Mouse (Mus musculus) E14TG2a.4 (cell line): ENCODE measurements around the gene Ntn1.

Experiments used
- H3K27me3 ChIP-seq: 2 replicates; pipeline ENCODE4 v1.6.1; 2014; ENCODE audit warnings: low read length, control low read depth; ENCODE audit not compliant: insufficient read depth
- H3K36me3 ChIP-seq: 2 replicates; pipeline ENCODE4 v1.6.1; 2014; ENCODE audit warnings: low read length, control low read depth; ENCODE audit not compliant: insufficient read depth
- H3K4me1 ChIP-seq: replicated peaks from 2 replicates; pipeline ENCODE4 v1.6.1; 2014; ENCODE audit warnings: low read depth, low read length, control low read depth
- H3K4me3 ChIP-seq: replicated peaks from 2 replicates; pipeline ENCODE4 v1.5.1; 2014; ENCODE audit warnings: mild to moderate bottlenecking, low read length
- H3K9me3 ChIP-seq: 2 replicates; pipeline ENCODE4 v1.6.1; 2014; ENCODE audit warnings: low read length, control low read depth
- CTCF ChIP-seq: conservative IDR thresholded peaks from 2 replicates; pipeline ENCODE4 v1.5.1; 2014; ENCODE audit warnings: low read length
- NANOG ChIP-seq: IDR thresholded peaks from 2 replicates; pipeline ENCODE4 v1.6.1; 2014; ENCODE audit warnings: borderline replicate concordance, low read length, mixed read lengths
- POU5F1 ChIP-seq: IDR thresholded peaks from 2 replicates; pipeline ENCODE4 v1.6.1; 2014; ENCODE audit warnings: low read length, borderline replicate concordance

Ntn1 gene

DNA sequence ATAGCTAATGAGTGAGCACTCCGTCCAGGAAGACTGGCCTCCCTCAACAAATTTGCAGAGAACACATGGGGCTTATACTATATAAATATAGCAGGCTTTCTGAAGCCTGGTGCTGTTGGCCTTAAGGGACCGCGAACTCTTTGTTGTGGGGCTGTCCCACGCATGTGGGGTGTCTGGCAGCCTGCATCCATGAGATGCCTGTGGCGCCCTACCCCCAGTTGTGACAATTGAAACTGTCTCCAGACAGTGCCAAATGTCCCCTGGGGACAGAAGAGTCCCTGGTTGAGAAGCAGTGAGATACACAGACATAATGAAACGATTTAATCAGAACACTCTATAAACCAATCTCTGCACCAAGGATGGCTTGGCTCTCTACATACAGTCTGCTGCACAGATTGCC is 150.5 kb downstream of the Ntn1 start:
- Histone ChIP-seq H3K9me3 (no peaks in the 10 kb centered on the region), H3K36me3 (peaks cover 78% of the 10 kb centered on the region), H3K4me3 (no peak overlapping the region), H3K4me1 (peaks cover 10% of the 10 kb centered on the region), H3K27me3 (no peaks in the 10 kb centered on the region)
- TF ChIP-seq NANOG (no peak), POU5F1 (no peak), CTCF (no peak)

- Histone ChIP-seq H3K4me1 (peaks cover 14% of the 10 kb centered on the region; the same call in 1 of the 2 replicates), H3K36me3 (peaks cover 74% of the 10 kb centered on the region), H3K27me3 (no peaks in the 10 kb centered on the region), H3K9me3 (no peaks in the 10 kb centered on the region), H3K4me3 (no peak overlapping the region)
- TF ChIP-seq CTCF = no peak
- no peak for TF ChIP-seq POU5F1
- no peak for TF ChIP-seq NANOG
These were observed 152.7 kb downstream of the Ntn1 start for GRCm38 (mm10) chr11:68247897-68248296.

DNA sequence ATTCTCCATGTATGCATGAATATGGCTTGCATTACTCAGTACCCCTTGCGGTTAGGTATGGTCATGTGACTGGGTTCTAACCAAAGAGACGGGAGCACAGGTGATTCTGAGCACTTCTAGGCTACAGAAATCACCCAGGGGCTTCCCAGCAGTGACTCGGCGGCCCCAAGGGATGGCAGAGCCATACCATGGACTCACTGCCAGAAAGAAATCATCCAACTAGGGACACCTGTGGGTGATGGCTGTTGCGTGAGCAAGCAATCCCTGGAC is 155.7 kb downstream of the Ntn1 start:
- no peaks in the 10 kb centered on the region for H3K9me3 ChIP-seq
- H3K4me1 ChIP-seq = peaks cover 21% of the 10 kb centered on the region
- no peaks in the 10 kb centered on the region for H3K27me3 ChIP-seq
- peaks cover 69% of the 10 kb centered on the region for H3K36me3 ChIP-seq
- TF ChIP-seq CTCF = no peak
- no peak for TF ChIP-seq POU5F1
- TF ChIP-seq NANOG = no peak
- no peak overlapping the region for H3K4me3 ChIP-seq

- Histone ChIP-seq H3K36me3 (peaks cover 69% of the 10 kb centered on the region), H3K4me1 (peaks cover 26% of the 10 kb centered on the region), H3K27me3 (no peaks in the 10 kb centered on the region), H3K4me3 (no peak overlapping the region), H3K9me3 (no peaks in the 10 kb centered on the region)
- TF ChIP-seq NANOG (no peak), CTCF (no peak), POU5F1 (no peak)
These were observed 156.2 kb downstream of the Ntn1 start for GRCm38 (mm10) chr11:68244254-68244991.

GRCm38 (mm10) chr11:68239756-68240155 is 160.9 kb downstream of the Ntn1 start:
- H3K4me3 ChIP-seq = no peak overlapping the region
- no peak for TF ChIP-seq CTCF
- TF ChIP-seq NANOG = no peak
- no peak for TF ChIP-seq POU5F1
- H3K36me3 ChIP-seq = peaks cover 73% of the 10 kb centered on the region
- no peaks in the 10 kb centered on the region for H3K27me3 ChIP-seq
- H3K4me1 ChIP-seq = peaks cover 28% of the 10 kb centered on the region
- no peaks in the 10 kb centered on the region for H3K9me3 ChIP-seq

- no peaks in the 10 kb centered on the region for H3K9me3 ChIP-seq
- peaks cover 4% of the 10 kb centered on the region for H3K4me1 ChIP-seq
These were observed 167.1 kb downstream of the Ntn1 start for GRCm38 (mm10) chr11:68233469-68233965.

DNA sequence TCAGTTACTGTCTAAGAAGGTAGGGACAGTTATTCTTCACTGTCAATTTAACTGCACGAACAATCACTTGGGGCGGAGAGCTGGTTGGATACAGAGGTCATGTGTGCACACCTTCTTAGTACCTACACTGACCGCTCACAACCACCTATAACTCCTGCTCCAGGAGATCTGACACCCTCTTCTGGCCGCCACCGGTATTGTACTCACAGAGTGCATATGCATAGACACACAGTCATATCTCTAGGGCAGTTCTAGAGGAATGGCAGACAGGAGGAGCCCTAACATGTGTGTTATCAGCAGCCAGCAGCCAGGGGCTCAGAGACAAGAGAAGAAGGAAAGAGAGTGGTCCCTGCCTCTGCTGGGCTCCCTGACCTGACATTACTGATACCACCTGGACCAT is 169.1 kb downstream of the Ntn1 start:
- H3K4me1 ChIP-seq = peaks cover 2% of the 10 kb centered on the region; the same call in 1 of the 2 replicates
- no peaks in the 10 kb centered on the region for H3K27me3 ChIP-seq
- TF ChIP-seq NANOG (no peak), CTCF (peak; percentile 80)
- H3K9me3 ChIP-seq = no peaks in the 10 kb centered on the region
- peaks cover 50% of the 10 kb centered on the region for H3K36me3 ChIP-seq
- H3K4me3 ChIP-seq = no peak overlapping the region

More at GRCm38 (mm10) chr11:68233469-68233965, 167.1 kb downstream of the Ntn1 start:
- Histone ChIP-seq H3K27me3 (no peaks in the 10 kb centered on the region), H3K4me3 (no peak overlapping the region), H3K36me3 (peaks cover 50% of the 10 kb centered on the region)
- TF ChIP-seq CTCF = no peak
- TF ChIP-seq NANOG = no peak
- TF ChIP-seq POU5F1 = no peak

GRCm38 (mm10) chr11:68228941-68229665 is 171.5 kb downstream of the Ntn1 start:
- Histone ChIP-seq H3K4me3 (no peak overlapping the region), H3K36me3 (peaks cover 52% of the 10 kb centered on the region), H3K27me3 (no peaks in the 10 kb centered on the region), H3K4me1 (peaks cover 2% of the 10 kb centered on the region; the same call in 1 of the 2 replicates), H3K9me3 (no peaks in the 10 kb centered on the region)
- no peak for TF ChIP-seq NANOG
- TF ChIP-seq CTCF = no peak
- TF ChIP-seq POU5F1 = no peak

DNA sequence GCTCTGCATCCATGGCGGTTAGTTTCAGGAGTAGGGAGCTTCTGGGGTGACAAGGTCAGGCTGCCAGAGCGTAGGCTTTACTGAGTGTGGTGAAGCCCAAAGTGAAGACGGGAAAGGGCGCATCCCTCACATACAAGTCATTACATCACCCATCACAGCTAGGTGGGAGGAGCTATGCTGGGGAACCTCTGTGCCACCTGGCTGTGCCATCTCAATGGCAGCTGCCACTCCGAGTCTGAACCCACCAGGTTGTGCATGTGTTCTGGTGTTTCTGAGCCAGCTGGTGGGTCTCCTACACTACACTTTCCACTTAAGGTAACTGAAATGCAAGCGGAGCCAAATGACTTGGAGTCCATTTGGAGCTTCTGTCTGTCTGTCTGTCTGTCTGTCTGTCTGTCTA is 172.8 kb downstream of the Ntn1 start:
- H3K27me3 ChIP-seq = no peaks in the 10 kb centered on the region
- no peak overlapping the region for H3K4me3 ChIP-seq
- TF ChIP-seq CTCF (no peak), NANOG (no peak), POU5F1 (no peak)
- peaks cover 65% of the 10 kb centered on the region for H3K36me3 ChIP-seq
- no peaks in the 10 kb centered on the region for H3K9me3 ChIP-seq
- peaks cover 2% of the 10 kb centered on the region; the same call in 1 of the 2 replicates for H3K4me1 ChIP-seq
